Mouse (Mus musculus): ENCODE data around the gene Wipf1. TPM values are rescaled to one million over a fixed set of nuclear protein-coding genes. Genes with fewer than 3 reads are reported as not detected.

Gene Wipf1
- polyA plus RNA-seq, 1 experiment: 13.7 TPM

DNA sequence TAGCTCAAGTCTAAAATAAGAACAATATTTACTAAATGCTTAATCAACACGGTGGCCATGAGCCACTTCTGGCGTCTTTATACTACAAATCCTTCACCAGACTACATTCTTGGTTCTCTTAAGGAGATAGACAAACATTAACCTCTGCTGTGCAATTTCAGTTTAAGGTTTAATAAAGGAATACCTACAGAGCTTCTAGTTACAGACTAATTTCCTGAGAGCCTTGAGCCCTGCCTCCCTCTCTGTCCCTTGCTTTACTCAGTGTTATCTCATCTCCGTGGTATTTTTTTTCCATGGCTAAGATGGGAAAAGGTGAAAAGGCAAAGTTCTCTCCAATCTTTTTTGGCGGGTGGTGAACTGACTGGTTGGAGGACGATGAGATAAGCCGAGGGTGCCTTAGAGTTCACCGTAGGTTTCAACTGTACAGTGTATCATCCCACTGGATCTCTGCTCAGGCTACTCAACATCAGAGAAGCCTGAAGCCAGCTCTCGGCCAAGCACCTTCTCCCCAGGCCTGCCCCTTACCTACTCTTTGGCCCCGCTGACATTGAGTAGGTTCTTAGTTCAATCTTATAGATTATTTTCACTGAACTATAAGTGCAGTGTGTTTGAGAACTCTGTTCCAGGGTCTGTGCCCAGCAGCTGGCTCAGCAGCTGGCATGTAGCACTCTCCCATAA, 149.1 kb downstream of the Wipf1 start:
- TF ChIP-seq TCF3 (IDR thresholded peaks at IDR 0.05; ENCODE audit: insufficient read length, low read depth) (no peak), MAX (IDR thresholded peaks at IDR 0.05; ENCODE audit: low read depth) (no peak), E2F4 (IDR thresholded peaks at IDR 0.05; ENCODE audit: insufficient read depth) (no peak), REST (IDR thresholded peaks at IDR 0.05; ENCODE audit: insufficient read depth, insufficient read length) (no peak), TCF12 (IDR thresholded peaks at IDR 0.05; ENCODE audit: insufficient read depth, poor library complexity, severe bottlenecking) (no peak), SRF (IDR thresholded peaks at IDR 0.05; ENCODE audit: control insufficient read depth, insufficient read length, low read depth) (no peak), POLR2A (IDR thresholded peaks at IDR 0.05; ENCODE audit: insufficient read length, low read depth) (no peak), MYOG (IDR thresholded peaks at IDR 0.05; ENCODE audit: control insufficient read depth in 1 of 3, insufficient read depth in 1 of 3, insufficient read length in 2 of 3, low read depth in 2 of 3) (no peak), USF1 (IDR thresholded peaks at IDR 0.05; ENCODE audit: low read depth) (no peak), POLR2AphosphoS2 (IDR thresholded peaks at IDR 0.05; ENCODE audit: insufficient read length, low read depth) (no peak), MYOD1 (IDR thresholded peaks at IDR 0.05; ENCODE audit: control insufficient read depth in 1 of 3, insufficient read length in 2 of 3, low read depth in 2 of 3) (no peak), CEBPB (IDR thresholded peaks at IDR 0.05; ENCODE audit: insufficient read depth, poor library complexity, severe bottlenecking) (no peak)
- H3K36me3 ChIP-seq (ENCODE audit: control insufficient read depth, insufficient read depth): no peaks in the 10 kb centered on the region
- no peak overlapping the region for H3ac ChIP-seq (ENCODE audit: control insufficient read depth, insufficient read length)
- no peaks in the 10 kb centered on the region for H3K27me3 ChIP-seq (ENCODE audit: control insufficient read depth, insufficient read depth, insufficient read length)
- H3K4me3 ChIP-seq: no peak overlapping the region
- no peak overlapping the region for H3K4me2 ChIP-seq (ENCODE audit: low read depth)
- H3K79me2 ChIP-seq (ENCODE audit: control insufficient read depth, insufficient read depth): no peaks in the 10 kb centered on the region

GRCm38 (mm10) chr2:73379656-73380055, 149.9 kb downstream of the Wipf1 start:
- Histone ChIP-seq H3K27me3 (ENCODE audit: control insufficient read depth, insufficient read depth, insufficient read length) (no peaks in the 10 kb centered on the region), H3K4me2 (ENCODE audit: low read depth) (no peak overlapping the region), H3K4me3 (no peak overlapping the region), H3K79me2 (ENCODE audit: control insufficient read depth, insufficient read depth) (no peaks in the 10 kb centered on the region), H3ac (ENCODE audit: control insufficient read depth, insufficient read length) (no peak overlapping the region), H3K36me3 (ENCODE audit: control insufficient read depth, insufficient read depth) (no peaks in the 10 kb centered on the region)
- TF ChIP-seq TCF3 (IDR thresholded peaks at IDR 0.05; ENCODE audit: insufficient read length, low read depth) (no peak), POLR2AphosphoS2 (IDR thresholded peaks at IDR 0.05; ENCODE audit: insufficient read length, low read depth) (no peak), REST (IDR thresholded peaks at IDR 0.05; ENCODE audit: insufficient read depth, insufficient read length) (no peak), MYOD1 (IDR thresholded peaks at IDR 0.05; ENCODE audit: control insufficient read depth in 1 of 3, insufficient read length in 2 of 3, low read depth in 2 of 3) (no peak), E2F4 (IDR thresholded peaks at IDR 0.05; ENCODE audit: insufficient read depth) (no peak), TCF12 (IDR thresholded peaks at IDR 0.05; ENCODE audit: insufficient read depth, poor library complexity, severe bottlenecking) (no peak), CEBPB (IDR thresholded peaks at IDR 0.05; ENCODE audit: insufficient read depth, poor library complexity, severe bottlenecking) (no peak), POLR2A (IDR thresholded peaks at IDR 0.05; ENCODE audit: insufficient read length, low read depth) (no peak), MYOG (IDR thresholded peaks at IDR 0.05; ENCODE audit: control insufficient read depth in 1 of 3, insufficient read depth in 1 of 3, insufficient read length in 2 of 3, low read depth in 2 of 3) (no peak)

Other genes starting within 250 kb of the Wipf1 start
- gene Scrn3, start 217.1 kb downstream of the Wipf1 start, polyA plus RNA-seq (2012; fragmentation: generic; extraction: Trizol): 10.7 TPM
- gene Cir1, start 217.0 kb downstream of the Wipf1 start, polyA plus RNA-seq (2012; fragmentation: generic; extraction: Trizol): 6.6 TPM
- 7.6 TPM for gene Gpr155, start 143.2 kb downstream of the Wipf1 start, polyA plus RNA-seq (2012; fragmentation: generic; extraction: Trizol)
- gene Chrna1, start 50.6 kb upstream of the Wipf1 start, polyA plus RNA-seq (2012; fragmentation: generic; extraction: Trizol): 391 TPM
- gene Chn1, start 245.6 kb upstream of the Wipf1 start, polyA plus RNA-seq (2012; fragmentation: generic; extraction: Trizol): 27.2 TPM